Mouse (Mus musculus) lung, postnatal 0 days (tissue): ENCODE data around the gene Btbd10. TPM values are rescaled to one million over a fixed set of nuclear protein-coding genes. Genes with fewer than 3 reads are reported as not detected.

Experiments used
- ATAC-seq: fragments of 200-750 bp; cut with Nextera tagmentation; 2 replicates; pipeline ENCODE4 v1.8.0; 2017; ENCODE audit warnings: moderate library complexity
- DNase-seq: peaks from one replicate; pipeline ENCODE4 v3.0.0-alpha.2; 2016; ENCODE audit warnings: low spot score
- H3K27ac ChIP-seq: fragments of 300-500 bp; sonication (generic); 2 replicates; pipeline ENCODE4 v1.5.1; 2014; ENCODE audit warnings: antibody characterized with exemption, mild to moderate bottlenecking, low read length, mixed read lengths
- H3K27me3 ChIP-seq: fragments of 300-500 bp; sonication (generic); replicated peaks from 2 replicates; pipeline ENCODE4 v1.6.1; 2014; ENCODE audit warnings: low read length, mixed read lengths; ENCODE audit not compliant: insufficient read depth
- H3K36me3 ChIP-seq: fragments of 300-500 bp; sonication (generic); 2 replicates; pipeline ENCODE4 v1.6.1; 2014; ENCODE audit warnings: low read length, mixed read lengths; ENCODE audit not compliant: insufficient read depth
- H3K4me1 ChIP-seq: fragments of 300-500 bp; sonication (generic); 2 replicates; pipeline ENCODE4 v1.6.1; 2014; ENCODE audit warnings: antibody characterized with exemption, low read depth, low read length, mixed read lengths; ENCODE audit not compliant: insufficient read depth
- H3K4me2 ChIP-seq: fragments of 300-500 bp; sonication (generic); replicated peaks from 2 replicates; pipeline ENCODE4 v1.6.1; 2014; ENCODE audit warnings: low read depth, mild to moderate bottlenecking, low read length, moderate library complexity, mixed read lengths
- H3K4me3 ChIP-seq: fragments of 300-500 bp; sonication (generic); 2 replicates; pipeline ENCODE4 v1.5.1; 2014; ENCODE audit warnings: low read depth, low read length
- H3K9ac ChIP-seq: fragments of 300-500 bp; sonication (generic); replicated peaks from 2 replicates; pipeline ENCODE4 v1.6.1; 2014; ENCODE audit warnings: low read depth, mild to moderate bottlenecking
- H3K9me3 ChIP-seq: fragments of 300-500 bp; sonication (generic); 2 replicates; pipeline ENCODE4 v1.6.1; 2016; ENCODE audit warnings: low read length, mixed read lengths
- CTCF ChIP-seq: IDR thresholded peaks from 2 replicates; pipeline ENCODE4 v1.5.1; 2016; ENCODE audit warnings: antibody characterized with exemption, mild to moderate bottlenecking
- EP300 ChIP-seq: IDR thresholded peaks from 2 replicates; pipeline ENCODE4 v1.6.1; 2016; ENCODE audit warnings: antibody characterized with exemption, mild to moderate bottlenecking, control low read depth
- WGBS: fragments of 180-500 bp; shearing (Covaris S2); extraction: QIAGEN DNeasy Blood & Tissue Kit; methylation state at CpG from one replicate; pipeline ENCODE4 v1.1.7; 2014; 5-methylcytosine and 5-hydroxymethylcytosine counted together
- polyA plus RNA-seq: library from polyadenylated mRNA; unstranded; fragments of >200 nt; fragmentation: Nextera tagmentation; extraction: Ambion mirVana; gene quantifications from 2 replicates; pipeline ENCODE4 v1.2.1, GENCODE M21; 2015

Btbd10 gene
- polyA plus RNA-seq: 20.6 and 20.8 TPM in 2 replicates

- ATAC-seq: peak; percentile 99
- no peaks in the 10 kb centered on the region for H3K27me3 ChIP-seq
- 1% methylated on average over 56 of the region's 64 CpGs for WGBS
Observed at GRCm38 (mm10) chr7:113368746-113369619, at the start of gene Btbd10. Gene Btbd10 (minus strand): TSS chr7:113369392.

GRCm38 (mm10) chr7:113416536-113416935 is 47.3 kb upstream of the Btbd10 start:
- WGBS: 73% methylated on average over 1 of the region's 1 CpGs
- DNase-seq (no peak), ATAC-seq (no peak)

More at GRCm38 (mm10) chr7:113368746-113369619, at the start of gene Btbd10:
- DNase-seq: peak; percentile 99
- H3K4me3 ChIP-seq: peak within 1 kb of the TSS; percentile 86
- H3K4me1 ChIP-seq: no peaks in the 10 kb centered on the region
- peak within 1 kb of the TSS; percentile 78 for H3K9ac ChIP-seq
- peak within 1 kb of the TSS; percentile 70; the same call in 1 of the 2 replicates for H3K27ac ChIP-seq
- H3K4me2 ChIP-seq: peak within 1 kb of the TSS; percentile 95
- H3K9me3 ChIP-seq: no peaks in the 10 kb centered on the region
- TF ChIP-seq CTCF: no peak
- TF ChIP-seq EP300: peak; percentile 81
- H3K36me3 ChIP-seq: no peaks in the 10 kb centered on the region

GRCm38 (mm10) chr7:113415256-113415655 is 46.1 kb upstream of the Btbd10 start:
- H3K4me1 ChIP-seq: peaks cover 3% of the 10 kb centered on the region; the same call in 1 of the 2 replicates
- no peaks in the 10 kb centered on the region for H3K9me3 ChIP-seq
- DNase-seq (no peak), ATAC-seq (no peak)
- no peaks in the 10 kb centered on the region for H3K36me3 ChIP-seq
- H3K27ac ChIP-seq: no peak overlapping the region
- 81% methylated on average over 3 of the region's 3 CpGs for WGBS
- H3K9ac ChIP-seq: no peak overlapping the region
- TF ChIP-seq CTCF (no peak), EP300 (no peak)
- no peak overlapping the region for H3K4me3 ChIP-seq
- no peaks in the 10 kb centered on the region for H3K27me3 ChIP-seq
- H3K4me2 ChIP-seq: no peak overlapping the region

More at GRCm38 (mm10) chr7:113416536-113416935, 47.3 kb upstream of the Btbd10 start:
- Histone ChIP-seq H3K9me3 (no peaks in the 10 kb centered on the region), H3K27me3 (no peaks in the 10 kb centered on the region), H3K9ac (no peak overlapping the region), H3K4me3 (no peak overlapping the region), H3K36me3 (no peaks in the 10 kb centered on the region), H3K27ac (no peak overlapping the region), H3K4me1 (peaks cover 3% of the 10 kb centered on the region; the same call in 1 of the 2 replicates), H3K4me2 (no peak overlapping the region)
- no peak for TF ChIP-seq CTCF
- TF ChIP-seq EP300: no peak

- no peaks in the 10 kb centered on the region for H3K36me3 ChIP-seq
- TF ChIP-seq EP300: no peak
- TF ChIP-seq CTCF: peak; percentile 26
- no peak for DNase-seq
- H3K9me3 ChIP-seq: no peaks in the 10 kb centered on the region
- WGBS: 48% methylated on average over 5 of the region's 5 CpGs
- no peak overlapping the region for H3K9ac ChIP-seq
- no peaks in the 10 kb centered on the region for H3K27me3 ChIP-seq
- ATAC-seq: no peak
- no peaks in the 10 kb centered on the region for H3K4me1 ChIP-seq
- H3K4me2 ChIP-seq: no peak overlapping the region
- H3K27ac ChIP-seq: no peak overlapping the region
- no peak overlapping the region for H3K4me3 ChIP-seq
Observed at GRCm38 (mm10) chr7:113408712-113409111, 39.5 kb upstream of the Btbd10 start.

GRCm38 (mm10) chr7:113398083-113398482 is 28.9 kb upstream of the Btbd10 start:
- Histone ChIP-seq H3K27ac (no peak overlapping the region), H3K4me2 (no peak overlapping the region), H3K27me3 (no peaks in the 10 kb centered on the region), H3K4me1 (no peaks in the 10 kb centered on the region), H3K36me3 (no peaks in the 10 kb centered on the region), H3K9ac (no peak overlapping the region), H3K4me3 (no peak overlapping the region), H3K9me3 (no peaks in the 10 kb centered on the region)
- TF ChIP-seq EP300: no peak
- no peak for TF ChIP-seq CTCF
- DNase-seq: no peak
- ATAC-seq: no peak

- DNase-seq (no peak), ATAC-seq (no peak)
- H3K9ac ChIP-seq: no peak overlapping the region
- no peak overlapping the region for H3K4me3 ChIP-seq
- no peaks in the 10 kb centered on the region for H3K4me1 ChIP-seq
- H3K36me3 ChIP-seq: no peaks in the 10 kb centered on the region
- no peak overlapping the region for H3K4me2 ChIP-seq
- H3K27me3 ChIP-seq: no peaks in the 10 kb centered on the region
- 78% methylated on average over 4 of the region's 4 CpGs for WGBS
- no peaks in the 10 kb centered on the region for H3K9me3 ChIP-seq
- TF ChIP-seq EP300 (no peak), CTCF (no peak)
- H3K27ac ChIP-seq: no peak overlapping the region
Observed at GRCm38 (mm10) chr7:113396661-113397060, 27.5 kb upstream of the Btbd10 start.
